Mouse (Mus musculus) limb, embryonic 14.5 days (tissue): Measurements from ENCODE around the gene Cntf. TPM values are rescaled to one million over a fixed set of nuclear protein-coding genes. Genes with fewer than 3 reads are reported as not detected.
A peak's percentile ranks its signal among the peaks of the same experiment; 100 is the strongest.

Experiments
- ATAC-seq: fragments of 200-750 bp; cut with Nextera tagmentation; 2 replicates; pipeline ENCODE4 v1.8.0; 2017; ENCODE audit warnings: low read depth, moderate number of reproducible peaks, moderate TSS enrichment; ENCODE audit not compliant: low FRiP score
- DNase-seq: peaks from one replicate; pipeline ENCODE4 v3.0.0-alpha.2; 2015; ENCODE audit warnings: low spot score
- H3K27ac ChIP-seq: fragments of 300-500 bp; sonication (generic); replicated peaks from 2 replicates; pipeline ENCODE4 v1.5.1; 2014; ENCODE audit warnings: low read depth, mild to moderate bottlenecking, low read length, moderate library complexity, mixed read lengths
- H3K27me3 ChIP-seq: fragments of 300-500 bp; sonication (generic); 2 replicates; pipeline ENCODE4 v1.6.1; 2014; ENCODE audit warnings: low read length, mixed read lengths; ENCODE audit not compliant: control insufficient read depth, insufficient read depth
- H3K36me3 ChIP-seq: fragments of 300-500 bp; sonication (generic); 2 replicates; pipeline ENCODE4 v1.6.1; 2014; ENCODE audit warnings: mild to moderate bottlenecking, low read length, moderate library complexity, mixed read lengths; ENCODE audit not compliant: control insufficient read depth, insufficient read depth
- H3K4me1 ChIP-seq: fragments of 300-500 bp; sonication (generic); 2 replicates; pipeline ENCODE4 v1.6.1; 2014; ENCODE audit warnings: antibody characterized with exemption, low read length, mixed read lengths; ENCODE audit not compliant: control insufficient read depth, insufficient read depth
- H3K4me2 ChIP-seq: fragments of 300-500 bp; sonication (generic); replicated peaks from 2 replicates; pipeline ENCODE4 v1.6.1; 2014; ENCODE audit warnings: low read depth, mild to moderate bottlenecking, low read length, moderate library complexity; ENCODE audit not compliant: severe bottlenecking
- H3K4me3 ChIP-seq: fragments of 300-500 bp; sonication (generic); replicated peaks from 2 replicates; pipeline ENCODE4 v1.5.1; 2014; ENCODE audit warnings: low read length
- H3K9ac ChIP-seq: fragments of 300-500 bp; sonication (generic); 2 replicates; pipeline ENCODE4 v1.6.1; 2014; ENCODE audit warnings: mild to moderate bottlenecking, low read depth, low read length, moderate library complexity; ENCODE audit not compliant: severe bottlenecking
- H3K9me3 ChIP-seq: fragments of 300-500 bp; sonication (generic); 2 replicates; pipeline ENCODE4 v1.6.1; 2016; ENCODE audit warnings: low read length; ENCODE audit not compliant: control insufficient read depth
- POLR2A ChIP-seq: fragments of 200-500 bp; IDR thresholded peaks from 2 replicates; pipeline ENCODE4 v1.8.0; 2012; ENCODE audit warnings: inconsistent platforms, mild to moderate bottlenecking, moderate library complexity, borderline replicate concordance; ENCODE audit not compliant: insufficient read depth, insufficient read length; ENCODE audit errors: extremely low read depth
- WGBS: fragments of 180-500 bp; shearing (Covaris S2); extraction: QIAGEN DNeasy Blood & Tissue Kit; methylation state at CpG from one replicate; pipeline ENCODE4 v1.1.7; 2014; 5-methylcytosine and 5-hydroxymethylcytosine counted together
- polyA plus RNA-seq, 2 experiments: library from polyadenylated mRNA; depleted of rRNA in 1 of 2; stranded (reverse) in 1 of 2; unstranded in 1 of 2; fragments of >200 nt; fragmentation: Nextera tagmentation in 1 of 2; extraction: Ambion mirVana in 1 of 2; gene quantifications; 2 replicates each; pipeline versions ENCODE4 v1.2.1 to v1.2.3; 2012 to 2014

The Cntf gene
- polyA plus RNA-seq, 2 experiments = 0.22 to 2.6 TPM

GRCm38 (mm10) chr19:12794056-12795044 is 28.9 kb upstream of the Cntf start:
- peak overlapping the region; percentile 99 for H3K9ac ChIP-seq
- H3K4me1 ChIP-seq = 0 out of 2 replicates have a peak, but pooled peaks cover 5% of the 10 kb centered on the region
- peak overlapping the region; percentile 65 for H3K4me2 ChIP-seq
- 0 out of 2 replicates have a peak, but pooled peaks have one; percentile 38 for TF ChIP-seq POLR2A
- no peaks in the 10 kb centered on the region for H3K9me3 ChIP-seq
- H3K27ac ChIP-seq = peak overlapping the region; percentile 99
- H3K4me3 ChIP-seq = peak overlapping the region; percentile 94
- ATAC-seq = peak; percentile 66
- peak; percentile 91 for DNase-seq
- H3K27me3 ChIP-seq = no peaks in the 10 kb centered on the region
- WGBS = 2% methylated on average over 32 of the region's 39 CpGs
- no peaks in the 10 kb centered on the region for H3K36me3 ChIP-seq

- Histone ChIP-seq H3K27me3 (no peaks in the 10 kb centered on the region), H3K9ac (no peak overlapping the region), H3K36me3 (no peaks in the 10 kb centered on the region), H3K27ac (no peak overlapping the region), H3K4me2 (no peak overlapping the region), H3K4me1 (0 out of 2 replicates have a peak, but pooled peaks cover 5% of the 10 kb centered on the region), H3K9me3 (no peaks in the 10 kb centered on the region), H3K4me3 (no peak overlapping the region)
- no peak for DNase-seq
- no peak for TF ChIP-seq POLR2A
- no peak for ATAC-seq
Measured at GRCm38 (mm10) chr19:12792374-12792773, 26.9 kb upstream of the Cntf start.

- DNase-seq (no peak), ATAC-seq (no peak)
- H3K9me3 ChIP-seq = no peaks in the 10 kb centered on the region
- no peak overlapping the region for H3K4me3 ChIP-seq
- no peak overlapping the region for H3K4me2 ChIP-seq
- no peaks in the 10 kb centered on the region for H3K4me1 ChIP-seq
- H3K27me3 ChIP-seq = no peaks in the 10 kb centered on the region
- no peaks in the 10 kb centered on the region for H3K36me3 ChIP-seq
- TF ChIP-seq POLR2A = no peak
- H3K27ac ChIP-seq = no peak overlapping the region
- 31% methylated on average over 4 of the region's 4 CpGs for WGBS
- no peak overlapping the region for H3K9ac ChIP-seq
Measured at GRCm38 (mm10) chr19:12787721-12788120, 22.3 kb upstream of the Cntf start.

- Histone ChIP-seq H3K9ac (no peak overlapping the region), H3K27ac (no peak overlapping the region), H3K4me2 (no peak overlapping the region), H3K4me3 (no peak overlapping the region), H3K9me3 (no peaks in the 10 kb centered on the region), H3K36me3 (no peaks in the 10 kb centered on the region), H3K27me3 (no peaks in the 10 kb centered on the region), H3K4me1 (no peaks in the 10 kb centered on the region)
- WGBS = 51% methylated on average over 2 of the region's 2 CpGs
- no peak for DNase-seq
- ATAC-seq = no peak
- no peak for TF ChIP-seq POLR2A
Measured at GRCm38 (mm10) chr19:12786803-12787395, 21.5 kb upstream of the Cntf start.

GRCm38 (mm10) chr19:12780437-12780836 is 15.0 kb upstream of the Cntf start:
- TF ChIP-seq POLR2A = no peak
- Histone ChIP-seq H3K4me1 (no peaks in the 10 kb centered on the region), H3K4me3 (no peak overlapping the region), H3K4me2 (no peak overlapping the region), H3K27me3 (no peaks in the 10 kb centered on the region), H3K27ac (no peak overlapping the region), H3K9ac (no peak overlapping the region), H3K9me3 (no peaks in the 10 kb centered on the region), H3K36me3 (peaks cover 23% of the 10 kb centered on the region)
- no peak for ATAC-seq
- DNase-seq = no peak
